Mouse (Mus musculus) urinary bladder, postnatal 36 days (tissue): ENCODE measurements at regions not wholly inside any gene's neighbourhood (a gene's known extent, or its start where the extent isn't known, plus 50 kb on each side); places are given as distances from the start of the nearest gene placed in this dataset.

ENCODE experiments used
- DNase-seq, 2 experiments: peaks; one replicate each; pipeline ENCODE4 v3.0.0; 2022; ENCODE audit warnings: low spot score in 2 of 2, mixed read lengths in 1 of 2

- DNase-seq: no peak
Measured at GRCm38 (mm10) chr12:91986448-91986847, 137.5 kb upstream of the Sel1l start.

DNA sequence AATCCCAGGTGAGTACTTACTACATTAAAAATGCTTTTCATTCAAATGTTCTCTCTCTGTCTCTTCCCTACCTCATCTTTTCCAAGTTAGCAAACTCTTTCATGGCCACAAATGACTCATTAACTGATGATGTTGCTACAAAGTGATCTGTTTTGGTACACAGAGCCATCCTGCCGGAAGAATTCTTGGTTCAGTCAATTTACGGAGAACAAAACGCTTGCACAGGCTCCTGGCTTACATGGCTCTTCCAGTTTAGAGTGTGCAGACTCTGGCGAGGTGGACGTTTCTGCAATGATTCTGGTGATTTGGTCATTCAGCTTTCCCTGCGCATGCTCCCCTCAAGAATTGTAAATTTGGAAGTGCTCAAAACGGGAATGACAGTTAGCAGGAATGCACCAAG lies 131.4 kb upstream of the Sel1l start:
- no peak for DNase-seq

DNA sequence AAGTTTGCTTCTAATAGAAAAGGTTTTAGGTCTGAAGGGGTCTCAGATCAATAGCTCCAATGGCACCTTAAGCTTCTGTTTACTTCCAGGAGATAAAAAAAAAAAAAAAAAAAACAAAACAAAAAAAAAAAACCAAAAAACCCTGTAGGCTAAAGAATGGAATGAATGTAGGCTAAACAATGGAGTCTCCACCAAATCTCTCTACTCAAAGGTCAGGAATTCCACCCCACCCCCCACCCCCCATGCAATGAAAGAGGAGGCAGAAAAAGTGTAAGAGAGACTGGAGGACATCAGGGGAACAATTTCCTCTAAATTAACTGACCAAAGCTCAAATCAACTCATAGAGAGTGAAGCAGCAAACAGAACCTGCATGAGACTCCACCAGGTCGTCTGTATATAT lies 122.1 kb upstream of the Sel1l start:
- DNase-seq: no peak

DNA sequence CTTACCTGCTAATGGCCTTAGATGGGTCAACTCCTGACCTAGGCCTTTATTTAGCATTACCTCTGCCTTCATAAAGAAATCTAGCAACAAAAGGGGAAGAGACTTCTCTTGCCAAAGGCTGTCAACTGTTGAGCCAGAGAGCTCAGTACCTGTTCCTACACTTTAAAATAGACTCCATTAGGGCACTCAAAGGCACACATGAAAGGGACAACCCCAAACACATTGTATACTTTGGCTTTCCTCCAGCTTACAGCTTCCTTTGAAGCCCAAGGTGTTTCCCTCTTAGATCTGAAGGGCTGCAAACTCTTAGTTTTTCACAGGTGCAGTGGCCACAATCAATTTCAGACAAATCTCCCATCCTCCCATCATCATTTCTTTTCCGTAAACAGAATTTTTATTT lies 117.0 kb upstream of the Sel1l start:
- no peak for DNase-seq

DNA sequence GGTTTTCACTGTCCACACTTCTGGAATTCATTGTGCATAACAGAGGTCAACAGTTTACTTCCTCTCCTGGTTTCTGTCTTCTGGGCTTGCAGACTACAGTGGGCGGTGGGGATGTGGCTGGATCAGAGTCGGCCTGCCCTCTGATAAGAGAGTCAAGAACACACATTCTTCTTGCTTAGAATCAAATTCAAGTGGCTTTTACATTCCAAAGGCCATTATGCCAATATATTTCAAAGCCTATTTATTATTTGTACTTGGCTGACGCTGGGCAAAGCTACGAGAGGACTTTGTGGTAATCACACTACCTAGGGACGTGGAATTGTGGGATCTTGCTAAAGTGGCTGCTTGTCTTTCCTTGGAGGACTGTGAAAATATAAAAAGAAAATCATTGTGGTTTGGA lies 114.3 kb upstream of the Sel1l start:
- DNase-seq: no peak

GRCm38 (mm10) chr12:91958086-91958485 lies 109.1 kb upstream of the Sel1l start:
- no peak for DNase-seq

DNA sequence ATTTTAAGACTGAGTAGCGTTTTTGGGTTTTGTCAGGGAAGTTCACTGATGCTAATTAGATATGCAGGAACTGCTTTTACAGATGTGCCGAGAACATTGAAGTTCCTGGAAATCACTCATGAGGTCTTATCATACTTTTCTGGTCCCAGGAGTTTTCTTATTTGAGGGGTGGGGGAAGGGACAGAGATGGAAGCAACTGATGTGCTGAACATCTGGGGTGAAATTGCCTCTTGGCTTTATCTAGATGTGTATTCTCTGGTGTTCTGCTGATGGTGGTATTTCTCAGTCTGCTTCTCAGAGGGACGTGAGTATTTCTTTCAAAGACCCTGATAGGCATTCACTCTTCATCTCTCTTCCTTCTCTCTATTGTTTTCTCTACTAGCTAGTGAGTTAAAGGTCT lies 107.5 kb upstream of the Sel1l start:
- DNase-seq: no peak

DNA sequence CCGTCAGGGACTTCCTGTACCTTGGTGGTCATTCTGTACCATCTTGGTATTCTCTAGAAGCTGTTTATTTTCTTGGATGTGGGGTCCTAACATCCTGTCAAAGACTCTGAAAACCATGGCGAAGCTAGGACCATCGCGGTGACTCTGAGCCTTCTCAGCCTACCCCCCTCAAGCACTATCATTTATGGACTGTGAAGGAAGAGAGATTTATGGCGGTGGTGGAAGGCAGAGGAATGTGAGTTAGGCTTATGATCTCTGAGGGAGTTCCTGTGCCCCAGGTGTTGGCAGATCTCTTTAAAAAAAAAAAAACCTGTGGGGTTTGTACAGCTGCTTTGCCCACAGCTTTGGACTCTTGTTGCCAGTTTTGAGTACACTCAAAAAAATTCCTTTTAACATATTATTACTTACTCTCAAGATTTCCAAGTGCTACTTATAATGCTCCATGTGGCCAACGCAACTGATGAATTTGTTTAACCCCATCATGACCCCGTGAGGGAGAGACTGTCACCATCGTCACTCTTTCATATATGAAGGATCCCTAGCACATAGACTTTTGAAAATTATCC lies 99.7 kb upstream of the Sel1l start:
- no peak for DNase-seq

- DNase-seq: no peak
Measured at GRCm38 (mm10) chr12:91947998-91948397, 99.0 kb upstream of the Sel1l start.

GRCm38 (mm10) chr12:91946541-91946940 lies 97.6 kb upstream of the Sel1l start:
- DNase-seq: no peak

DNA sequence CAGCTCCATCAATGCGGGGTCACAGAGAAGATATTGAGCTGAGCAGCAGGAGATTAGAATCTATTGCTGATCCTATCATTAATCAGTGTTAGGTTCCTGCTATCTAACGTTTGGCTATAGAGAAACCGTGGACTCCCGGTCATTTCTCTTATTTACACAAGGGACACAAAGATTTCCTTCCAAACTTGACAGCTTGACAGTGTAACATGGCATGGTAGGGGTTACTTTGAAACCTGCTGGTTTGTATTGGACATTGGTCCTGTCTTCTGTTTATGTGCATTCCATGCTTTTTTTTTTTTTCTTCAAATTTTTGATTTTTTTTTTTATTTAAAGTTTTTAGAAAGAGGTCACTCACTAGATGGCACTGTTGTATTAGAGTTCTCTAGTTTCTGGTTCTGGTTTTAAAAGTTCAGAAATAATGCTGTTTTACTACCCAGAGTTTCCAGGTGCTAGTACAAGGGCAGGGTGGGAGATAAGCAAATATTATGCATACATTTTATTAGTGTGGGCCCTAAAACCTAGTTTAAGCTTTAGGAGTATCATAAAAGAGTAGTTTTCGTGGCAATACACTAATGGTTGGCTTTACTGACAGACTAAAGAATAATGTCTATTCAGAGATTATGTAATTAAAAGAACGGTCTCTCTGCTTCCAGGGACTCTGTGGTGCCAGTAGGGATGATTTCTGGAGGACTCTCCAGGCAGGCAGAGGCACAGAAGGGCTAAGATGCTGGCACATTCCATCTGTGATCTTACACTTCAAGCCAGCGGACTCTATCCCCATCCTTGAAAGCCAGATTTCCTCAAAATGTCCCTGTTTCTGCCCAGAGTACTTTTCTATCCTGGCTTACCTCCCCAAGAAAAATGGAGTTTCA lies 83.8 kb upstream of the Sel1l start:
- no peak for DNase-seq

GRCm38 (mm10) chr12:91931586-91931985 lies 82.6 kb upstream of the Sel1l start:
- no peak for DNase-seq

DNA sequence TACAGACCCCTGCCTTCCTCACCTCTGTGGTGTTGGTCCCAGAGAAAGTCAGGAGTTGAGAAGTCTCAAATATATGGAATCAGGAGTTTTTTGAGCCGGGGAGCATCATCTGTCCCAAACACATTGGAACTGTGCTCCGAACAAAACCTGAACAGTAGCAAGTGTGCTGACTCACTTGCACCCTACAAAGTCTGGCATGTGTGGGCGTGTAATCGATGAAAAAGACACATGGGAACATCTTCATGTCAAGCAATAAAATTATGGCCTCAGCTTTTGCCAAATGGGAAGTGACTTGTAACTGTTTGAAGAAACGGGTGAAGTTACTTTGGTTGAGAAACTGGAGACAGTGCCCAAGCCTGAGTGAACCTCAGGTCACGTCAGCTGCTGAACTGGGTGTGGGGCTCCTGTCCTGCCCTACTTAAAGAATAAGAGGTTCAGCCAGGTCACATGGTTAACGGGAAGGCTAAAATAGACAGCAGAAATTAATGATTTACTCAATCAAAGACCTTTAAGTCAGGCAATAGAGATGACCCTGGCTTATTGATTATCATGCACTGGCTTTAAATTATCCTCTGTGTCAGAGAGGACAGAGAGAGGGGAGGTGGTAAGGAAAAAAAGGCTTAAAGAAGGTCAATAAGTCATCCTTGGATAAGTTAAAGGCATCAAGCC lies 80.6 kb upstream of the Sel1l start:
- no peak for DNase-seq

DNA sequence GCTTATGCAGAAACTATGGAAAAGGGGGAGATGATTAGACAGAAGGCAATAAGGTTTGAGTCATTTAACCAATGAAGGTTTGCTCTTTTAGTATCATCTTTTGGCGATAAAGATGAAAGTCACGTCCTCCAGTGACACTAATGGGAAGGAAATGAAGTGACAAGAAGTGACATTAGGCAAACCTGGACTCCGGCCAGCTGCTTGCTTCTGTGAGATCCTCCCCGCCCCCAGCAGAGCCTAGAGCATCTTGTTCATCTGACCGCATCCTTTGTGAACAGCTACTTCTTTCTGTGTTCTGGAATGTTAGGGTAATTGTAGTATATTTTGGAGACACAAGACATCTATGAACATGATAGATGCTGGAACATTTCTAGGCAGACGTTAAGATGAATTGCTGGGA lies 78.6 kb upstream of the Sel1l start:
- no peak for DNase-seq

- DNase-seq: no peak
Measured at GRCm38 (mm10) chr12:91915486-91915885, 66.5 kb upstream of the Sel1l start.

DNA sequence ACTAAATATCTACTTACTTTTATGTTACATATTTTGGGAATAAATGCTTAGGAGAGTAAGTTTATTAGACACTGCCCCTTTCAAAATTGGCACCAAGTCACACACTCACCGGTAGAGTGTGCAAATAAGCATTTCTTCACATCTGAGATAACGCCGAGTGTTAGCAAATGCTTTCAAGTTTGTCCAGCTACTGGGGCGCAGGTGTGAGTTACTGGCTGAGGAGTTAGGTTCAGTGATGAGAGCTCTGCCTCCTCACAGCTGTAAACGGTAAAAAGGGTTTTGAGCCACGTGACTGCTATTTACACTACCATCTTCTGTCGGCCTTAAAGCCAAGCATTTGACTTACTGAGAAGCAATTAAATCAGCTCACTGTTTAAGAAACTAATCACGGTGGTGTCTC lies 61.6 kb upstream of the Sel1l start:
- DNase-seq: no peak
